Mouse (Mus musculus) heart, embryonic 14.5 days (tissue): Measurements from ENCODE around the gene Akap4. TPM values are rescaled to one million over a fixed set of nuclear protein-coding genes. Genes with fewer than 3 reads are reported as not detected.

Experiments
- ATAC-seq: fragments of 200-750 bp; cut with Nextera tagmentation; 2 replicates; pipeline ENCODE4 v1.8.0; 2017; ENCODE audit warnings: low read depth, moderate TSS enrichment; ENCODE audit not compliant: insufficient number of reproducible peaks, insufficient read depth, low FRiP score
- H3K27ac ChIP-seq, 2 experiments: fragments of 200-500 bp in 1 of 2; fragments of 300-500 bp in 1 of 2; sonication (generic) in 1 of 2; replicated peaks in 1 of 2; 2 replicates each; pipeline ENCODE4 v1.5.1; 2012 to 2014; ENCODE audit warnings: low read depth in 2 of 2, low read length in 2 of 2, control low read depth in 1 of 2, mild to moderate bottlenecking in 1 of 2, mixed read lengths in 1 of 2; ENCODE audit not compliant: control insufficient read depth in 1 of 2, insufficient read depth in 1 of 2
- H3K27me3 ChIP-seq: fragments of 300-500 bp; sonication (generic); 2 replicates; pipeline ENCODE4 v1.6.1; 2014; ENCODE audit warnings: mild to moderate bottlenecking, low read length, control low read depth; ENCODE audit not compliant: control insufficient read depth, insufficient read depth
- H3K36me3 ChIP-seq: fragments of 300-500 bp; sonication (generic); 2 replicates; pipeline ENCODE4 v1.6.1; 2014; ENCODE audit warnings: mild to moderate bottlenecking, control low read depth, low read length, mixed read lengths; ENCODE audit not compliant: control insufficient read depth, insufficient read depth
- H3K4me1 ChIP-seq, 2 experiments: fragments of 200-500 bp in 1 of 2; fragments of 300-500 bp in 1 of 2; sonication (generic) in 1 of 2; 2 replicates each; pipeline ENCODE4 v1.6.1; 2012 to 2014; ENCODE audit warnings: low read length in 2 of 2, control low read depth in 1 of 2, mixed read lengths in 1 of 2; ENCODE audit not compliant: control insufficient read depth in 2 of 2, insufficient read depth in 2 of 2
- H3K4me2 ChIP-seq: fragments of 300-500 bp; sonication (generic); 2 replicates; pipeline ENCODE4 v1.6.1; 2014; ENCODE audit warnings: mild to moderate bottlenecking, low read length
- H3K4me3 ChIP-seq, 2 experiments: fragments of 200-500 bp in 1 of 2; fragments of 300-500 bp in 1 of 2; sonication (generic) in 1 of 2; 2 replicates each; pipeline ENCODE4 v1.5.1; 2012 to 2014; ENCODE audit warnings: low read length in 2 of 2, mild to moderate bottlenecking in 2 of 2, control low read depth in 1 of 2, low read depth in 1 of 2, moderate library complexity in 1 of 2; ENCODE audit not compliant: control insufficient read depth in 1 of 2, insufficient read depth in 1 of 2
- H3K9ac ChIP-seq: fragments of 300-500 bp; sonication (generic); 2 replicates; pipeline ENCODE4 v1.6.1; 2014; ENCODE audit warnings: mild to moderate bottlenecking, low read length
- H3K9me3 ChIP-seq: fragments of 300-500 bp; sonication (generic); 2 replicates; pipeline ENCODE4 v1.6.1; 2016; ENCODE audit warnings: low read length, control low read depth; ENCODE audit not compliant: control insufficient read depth
- WGBS: fragments of 180-500 bp; shearing (Covaris S2); extraction: QIAGEN DNeasy Blood & Tissue Kit; methylation state at CpG from one replicate; pipeline ENCODE4 v1.1.7; 2014; 5-methylcytosine and 5-hydroxymethylcytosine counted together
- polyA plus RNA-seq: library from polyadenylated mRNA; unstranded; fragments of >200 nt; fragmentation: Nextera tagmentation; extraction: Ambion mirVana; gene quantifications from 2 replicates; pipeline ENCODE4 v1.2.1, GENCODE M21; 2014

Gene Akap4
- not detected in 2 replicates for polyA plus RNA-seq

DNA sequence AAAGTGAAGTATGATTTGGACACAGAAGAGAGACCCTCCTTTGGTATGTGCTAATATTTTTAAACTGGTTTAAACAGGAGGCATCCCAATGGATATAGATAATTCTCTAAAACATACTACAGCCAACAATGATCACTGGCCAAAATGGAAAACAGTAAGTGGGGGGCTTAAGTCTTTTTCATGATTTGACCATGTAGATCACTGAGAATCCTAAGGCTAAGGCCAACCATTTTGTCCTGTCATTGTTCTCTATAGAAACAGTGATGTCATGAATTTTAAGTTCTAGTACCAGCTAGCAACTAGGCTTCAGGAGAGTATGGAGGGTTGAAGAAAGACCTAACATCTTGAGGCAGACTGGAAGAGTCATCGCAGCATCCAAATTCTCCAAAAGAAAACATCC is at the start of gene Akap4:
Akap4 (plus strand) TSS at position 301 of the 400 bp plus-strand sequence.
- Histone ChIP-seq H3K4me2 (no peak within 1 kb of the TSS), H3K27me3 (no peaks in the 10 kb centered on the region), H3K9ac (no peak within 1 kb of the TSS), H3K4me3 (no peak within 1 kb of the TSS), H3K27ac (no peak within 1 kb of the TSS), H3K4me1 (no peaks in the 10 kb centered on the region), H3K9me3 (no peaks in the 10 kb centered on the region; the same call in 1 of the 2 replicates), H3K36me3 (no peaks in the 10 kb centered on the region)
- WGBS: 89% methylated on average over 1 of the region's 1 CpGs
- no peak for ATAC-seq

DNA sequence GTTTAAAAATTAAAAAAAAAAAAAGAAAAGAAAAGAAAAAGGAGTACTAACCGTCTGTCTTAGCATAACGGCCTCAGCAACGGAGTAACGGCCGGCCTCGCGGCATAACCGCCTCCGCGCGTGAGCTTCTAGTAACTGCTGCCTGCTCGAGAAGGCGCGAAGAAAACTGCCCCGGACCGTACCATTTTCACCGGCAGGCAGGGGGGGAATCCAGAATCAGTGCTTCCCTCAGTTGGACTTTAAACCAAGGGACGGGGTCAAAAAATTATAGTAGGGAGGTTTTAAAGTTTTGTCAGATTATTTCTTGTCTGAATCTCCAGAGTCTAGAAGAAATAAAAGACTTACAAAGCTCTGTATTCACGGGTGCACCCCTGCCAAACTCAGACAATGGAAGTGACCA is 25.8 kb upstream of the Akap4 start, which contains the start of gene Ccnb3:
Ccnb3 (minus strand) TSS at position 101 of the 400 bp plus-strand sequence.
- Histone ChIP-seq H3K9me3 (no peaks in the 10 kb centered on the region), H3K9ac (no peak within 1 kb of the TSS), H3K27me3 (no peaks in the 10 kb centered on the region), H3K36me3 (no peaks in the 10 kb centered on the region), H3K27ac (no peak within 1 kb of the TSS), H3K4me3 (no peak within 1 kb of the TSS), H3K4me1 (no peaks in the 10 kb centered on the region), H3K4me2 (no peak within 1 kb of the TSS)
- 92% methylated on average over 19 of the region's 19 CpGs for WGBS
- ATAC-seq: no peak

DNA sequence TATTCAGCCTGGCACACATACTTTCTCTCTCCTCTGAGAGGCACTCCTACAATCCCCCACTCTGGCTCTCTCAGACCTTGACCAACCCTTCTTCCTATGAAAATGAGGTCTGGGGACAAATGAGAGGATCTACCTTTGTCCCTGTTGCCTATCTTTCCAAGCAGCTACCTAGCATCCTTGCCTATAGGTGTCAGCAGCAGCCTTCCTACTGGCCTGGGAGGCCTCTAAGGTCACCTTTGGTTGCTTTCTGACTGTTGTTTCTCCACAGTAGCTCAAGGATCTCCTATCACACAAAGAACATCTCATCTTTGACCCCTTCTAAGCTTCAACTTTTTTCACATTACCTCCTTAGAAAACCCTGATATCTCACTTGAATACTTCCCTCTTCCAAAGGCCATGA is 10.3 kb upstream of the Akap4 start:
- Histone ChIP-seq H3K4me1 (0 out of 4 replicates have a peak, but pooled peaks cover 0 to 6% of the 10 kb centered on the region in 2 experiments), H3K27me3 (no peaks in the 10 kb centered on the region), H3K4me3 (no peak overlapping the region), H3K27ac (no peak overlapping the region), H3K9me3 (no peaks in the 10 kb centered on the region), H3K4me2 (no peak overlapping the region), H3K9ac (no peak overlapping the region), H3K36me3 (no peaks in the 10 kb centered on the region)
- ATAC-seq: no peak

DNA sequence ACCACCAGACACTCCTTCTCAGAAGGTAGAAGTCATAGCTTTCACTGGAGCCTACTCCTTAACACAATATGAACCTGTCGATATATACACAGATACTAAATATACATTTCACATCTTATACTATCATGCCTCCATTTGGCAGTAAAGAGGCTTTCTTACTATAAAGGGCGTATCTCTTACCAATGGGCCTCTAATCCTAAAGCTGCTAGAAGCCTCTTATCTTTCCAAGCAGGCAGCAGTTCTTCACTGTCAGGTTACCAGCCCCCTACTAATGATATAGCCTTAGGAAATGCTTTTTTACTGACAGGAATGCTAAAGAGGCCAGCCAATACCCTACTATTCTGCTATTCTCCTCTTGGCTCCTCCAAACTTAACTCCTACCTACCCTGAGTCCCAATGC is 9.7 kb upstream of the Akap4 start:
- Histone ChIP-seq H3K9me3 (no peaks in the 10 kb centered on the region), H3K4me2 (no peak overlapping the region), H3K27me3 (no peaks in the 10 kb centered on the region), H3K36me3 (no peaks in the 10 kb centered on the region), H3K9ac (no peak overlapping the region), H3K4me1 (0 out of 4 replicates have a peak, but pooled peaks cover 0 to 6% of the 10 kb centered on the region in 2 experiments), H3K4me3 (no peak overlapping the region), H3K27ac (no peak overlapping the region)
- 43% methylated on average over 2 of the region's 2 CpGs for WGBS
- no peak for ATAC-seq

DNA sequence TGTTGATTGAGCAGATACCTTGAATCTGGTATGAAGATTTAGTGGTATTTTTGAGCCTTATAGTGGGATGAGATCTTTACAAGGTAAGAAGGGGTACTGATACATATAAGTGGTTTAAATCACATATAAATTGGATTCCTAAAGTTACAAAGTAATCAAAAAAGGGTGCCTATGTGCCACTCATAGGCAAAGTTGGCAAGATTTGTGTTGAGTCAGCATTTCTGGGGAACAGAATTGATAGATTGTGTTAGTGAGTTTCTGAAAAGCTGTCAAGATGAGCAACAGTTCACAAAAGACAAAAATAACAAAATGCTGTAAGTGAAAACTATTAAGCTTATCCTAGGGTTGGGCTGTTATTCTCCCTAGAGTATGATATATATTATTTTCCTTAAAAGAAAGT is 3.2 kb upstream of the Akap4 start:
- Histone ChIP-seq H3K4me1 (no peaks in the 10 kb centered on the region), H3K4me2 (no peak overlapping the region), H3K9ac (no peak overlapping the region), H3K4me3 (no peak overlapping the region), H3K27me3 (no peaks in the 10 kb centered on the region), H3K36me3 (no peaks in the 10 kb centered on the region), H3K27ac (no peak overlapping the region), H3K9me3 (no peaks in the 10 kb centered on the region)
- ATAC-seq: no peak

DNA sequence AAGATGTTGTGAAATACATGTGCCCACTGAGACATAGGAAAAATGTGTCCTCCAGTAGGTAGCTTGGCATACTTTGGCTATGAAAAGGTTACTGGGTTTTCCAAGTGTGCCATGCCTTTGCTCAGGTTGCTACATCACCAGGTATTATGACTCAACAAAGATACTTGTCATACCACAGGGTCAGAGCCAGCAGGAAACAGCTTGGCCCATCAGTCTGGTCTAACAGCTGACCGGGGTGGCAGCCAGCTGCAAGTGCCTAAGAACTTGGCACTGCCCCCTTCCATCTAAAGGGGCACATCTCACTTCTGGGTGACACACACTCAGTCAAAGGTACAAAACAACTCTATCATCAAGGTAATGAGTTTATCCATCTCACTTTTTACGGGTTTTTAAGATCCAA is 683 bp downstream of the Akap4 start:
- Histone ChIP-seq H3K9me3 (no peaks in the 10 kb centered on the region; the same call in 1 of the 2 replicates), H3K27ac (no peak overlapping the region), H3K4me1 (no peaks in the 10 kb centered on the region), H3K9ac (no peak overlapping the region), H3K27me3 (no peaks in the 10 kb centered on the region), H3K4me3 (no peak overlapping the region), H3K36me3 (no peaks in the 10 kb centered on the region), H3K4me2 (no peak overlapping the region)
- 68% methylated on average over 2 of the region's 2 CpGs for WGBS
- no peak for ATAC-seq

DNA sequence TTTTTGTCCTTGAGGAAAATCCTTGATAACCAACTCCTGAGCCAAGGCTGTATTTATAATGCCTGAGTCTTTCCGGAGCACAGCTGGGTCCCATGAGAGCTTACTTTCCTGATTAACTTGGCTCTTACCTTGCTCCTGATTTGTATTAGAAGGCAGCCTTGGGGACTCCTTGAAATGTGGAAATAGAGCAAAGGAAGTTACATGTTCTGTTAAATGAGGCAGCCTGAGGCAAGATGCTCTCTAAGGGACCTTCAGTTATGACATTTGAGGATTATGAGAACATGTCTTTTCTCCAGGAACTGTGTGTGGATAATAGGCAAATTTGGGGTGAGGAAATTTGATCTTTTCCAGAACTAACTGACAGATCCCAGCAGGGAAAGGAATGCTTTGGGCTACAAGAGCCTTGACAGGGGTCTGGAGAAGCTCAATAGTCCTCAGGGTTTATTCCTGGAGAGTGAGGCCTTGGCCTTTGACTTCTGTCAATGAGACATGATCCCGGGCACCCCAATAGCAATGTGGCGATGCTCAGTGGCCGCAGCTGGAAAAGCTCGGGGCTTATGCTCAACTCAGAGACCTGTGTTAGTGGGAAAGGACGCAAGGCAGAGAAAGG is 12.6 kb downstream of the Akap4 start:
- H3K4me3 ChIP-seq: no peak overlapping the region
- 0 out of 2 replicates have a peak, but pooled peaks have one; percentile 21 for ATAC-seq
- peak overlapping the region; percentile 13; the same call in 1 of the 2 replicates for H3K4me2 ChIP-seq
- peak overlapping the region; percentile 67 to 72 for H3K27ac ChIP-seq
- no peak overlapping the region for H3K9ac ChIP-seq
- no peaks in the 10 kb centered on the region for H3K9me3 ChIP-seq
- WGBS: 31% methylated on average over 6 of the region's 6 CpGs
- no peaks in the 10 kb centered on the region for H3K27me3 ChIP-seq
- peaks cover 3 to 4% of the 10 kb centered on the region in 2 experiments; a peak in 3 of 4 replicates for H3K4me1 ChIP-seq
- H3K36me3 ChIP-seq: no peaks in the 10 kb centered on the region

DNA sequence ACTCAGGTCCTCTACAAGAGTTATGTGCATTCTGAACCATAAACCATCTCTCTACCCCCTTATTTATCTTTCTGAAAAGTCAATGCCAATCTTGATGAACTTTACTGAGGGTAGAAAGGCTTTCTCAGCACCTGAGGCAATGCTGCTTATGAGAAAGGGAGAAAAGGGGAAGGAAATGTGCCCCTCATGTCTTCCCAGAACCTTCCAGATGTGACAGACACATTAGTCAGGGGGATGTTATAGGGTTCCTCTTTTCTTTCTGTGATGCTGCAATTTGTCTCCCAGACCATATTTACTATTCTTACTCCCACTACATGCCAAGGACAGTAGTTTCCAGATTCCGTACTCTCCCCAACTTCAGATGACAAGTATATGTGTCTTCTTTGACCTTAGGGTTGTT is 18.6 kb downstream of the Akap4 start:
- ATAC-seq: no peak
- Histone ChIP-seq H3K4me1 (no peaks in the 10 kb centered on the region), H3K36me3 (no peaks in the 10 kb centered on the region), H3K9me3 (no peaks in the 10 kb centered on the region), H3K27ac (no peak overlapping the region), H3K4me2 (no peak overlapping the region), H3K27me3 (no peaks in the 10 kb centered on the region), H3K4me3 (no peak overlapping the region), H3K9ac (no peak overlapping the region)
- 96% methylated on average over 1 of the region's 1 CpGs for WGBS
